Mouse (Mus musculus) limb, embryonic 11.5 days (tissue): ENCODE data around the gene Gpc6. TPM values are rescaled to one million over a fixed set of nuclear protein-coding genes. Genes with fewer than 3 reads are reported as not detected.

Source experiments
- ATAC-seq: fragments of 200-750 bp; cut with Nextera tagmentation; 2 replicates; pipeline ENCODE4 v1.8.0; 2017; ENCODE audit warnings: low read depth; ENCODE audit not compliant: insufficient number of reproducible peaks, low FRiP score, low TSS enrichment
- DNase-seq: peaks from one replicate; pipeline ENCODE4 v3.0.0-alpha.2; 2015; ENCODE audit warnings: low spot score
- H3K27ac ChIP-seq: fragments of 300-500 bp; sonication (generic); replicated peaks from 2 replicates; pipeline ENCODE4 v1.5.1; 2014; ENCODE audit warnings: low read depth, mild to moderate bottlenecking, low read length
- H3K27me3 ChIP-seq: fragments of 300-500 bp; sonication (generic); 2 replicates; pipeline ENCODE4 v1.6.1; 2014; ENCODE audit warnings: mild to moderate bottlenecking, low read length, mixed read lengths; ENCODE audit not compliant: control insufficient read depth, insufficient read depth
- H3K36me3 ChIP-seq: fragments of 300-500 bp; sonication (generic); 2 replicates; pipeline ENCODE4 v1.6.1; 2014; ENCODE audit warnings: mild to moderate bottlenecking, low read length, moderate library complexity, mixed read lengths; ENCODE audit not compliant: control insufficient read depth, insufficient read depth
- H3K4me1 ChIP-seq: fragments of 300-500 bp; sonication (generic); 2 replicates; pipeline ENCODE4 v1.6.1; 2014; ENCODE audit warnings: low read length, mixed read lengths; ENCODE audit not compliant: control insufficient read depth, insufficient read depth
- H3K4me2 ChIP-seq: fragments of 300-500 bp; sonication (generic); 2 replicates; pipeline ENCODE4 v1.6.1; 2014; ENCODE audit warnings: low read depth, mild to moderate bottlenecking, moderate library complexity; ENCODE audit not compliant: severe bottlenecking
- H3K4me3 ChIP-seq: fragments of 300-500 bp; sonication (generic); 2 replicates; pipeline ENCODE4 v1.5.1; 2014; ENCODE audit warnings: low read depth, low read length
- H3K9ac ChIP-seq: fragments of 300-500 bp; sonication (generic); 2 replicates; pipeline ENCODE4 v1.6.1; 2014; ENCODE audit warnings: mild to moderate bottlenecking, low read length
- H3K9me3 ChIP-seq: fragments of 300-500 bp; sonication (generic); 2 replicates; pipeline ENCODE4 v1.6.1; 2016; ENCODE audit warnings: low read length; ENCODE audit not compliant: control insufficient read depth
- WGBS: fragments of 180-500 bp; shearing (Covaris S2); extraction: QIAGEN DNeasy Blood & Tissue Kit; methylation state at CpG from one replicate; pipeline ENCODE4 v1.1.7; 2014; 5-methylcytosine and 5-hydroxymethylcytosine counted together
- polyA plus RNA-seq: library from polyadenylated mRNA; unstranded; fragments of >200 nt; fragmentation: Nextera tagmentation; extraction: Ambion mirVana; gene quantifications from 2 replicates; pipeline ENCODE4 v1.2.1, GENCODE M21; 2014

The Gpc6 gene
- polyA plus RNA-seq, 1 experiment from 2014 or later: 39.1 TPM

GRCm38 (mm10) chr14:117130334-117130733, 205.2 kb downstream of the Gpc6 start:
- no peaks in the 10 kb centered on the region for H3K9me3 ChIP-seq
- H3K9ac ChIP-seq: no peak overlapping the region
- ATAC-seq (no peak), DNase-seq (no peak)
- H3K27ac ChIP-seq: no peak overlapping the region
- H3K4me1 ChIP-seq: no peaks in the 10 kb centered on the region
- WGBS: 78% methylated on average over 1 of the region's 1 CpGs
- no peak overlapping the region for H3K4me2 ChIP-seq
- no peaks in the 10 kb centered on the region for H3K27me3 ChIP-seq
- H3K4me3 ChIP-seq: no peak overlapping the region
- no peaks in the 10 kb centered on the region for H3K36me3 ChIP-seq

- H3K36me3 ChIP-seq: no peaks in the 10 kb centered on the region
- H3K4me1 ChIP-seq: no peaks in the 10 kb centered on the region
- H3K27me3 ChIP-seq: no peaks in the 10 kb centered on the region
- WGBS: 92% methylated on average over 1 of the region's 1 CpGs
- ATAC-seq (no peak), DNase-seq (no peak)
- H3K4me3 ChIP-seq: no peak overlapping the region
- no peak overlapping the region for H3K27ac ChIP-seq
- H3K4me2 ChIP-seq: no peak overlapping the region
- no peaks in the 10 kb centered on the region for H3K9me3 ChIP-seq
- no peak overlapping the region for H3K9ac ChIP-seq
These were observed 206.2 kb downstream of the Gpc6 start for GRCm38 (mm10) chr14:117131324-117131723.

GRCm38 (mm10) chr14:117141077-117141848, 216.1 kb downstream of the Gpc6 start:
- 76% methylated on average over 6 of the region's 6 CpGs for WGBS
- Histone ChIP-seq H3K27me3 (no peaks in the 10 kb centered on the region), H3K27ac (no peak overlapping the region), H3K4me1 (no peaks in the 10 kb centered on the region), H3K9ac (no peak overlapping the region), H3K4me3 (no peak overlapping the region), H3K4me2 (no peak overlapping the region), H3K36me3 (no peaks in the 10 kb centered on the region), H3K9me3 (no peaks in the 10 kb centered on the region)
- no peak for ATAC-seq
- no peak for DNase-seq

GRCm38 (mm10) chr14:117146089-117146488, 221.0 kb downstream of the Gpc6 start:
- H3K4me1 ChIP-seq: no peaks in the 10 kb centered on the region
- H3K36me3 ChIP-seq: no peaks in the 10 kb centered on the region
- 82% methylated on average over 4 of the region's 4 CpGs for WGBS
- no peak overlapping the region for H3K27ac ChIP-seq
- DNase-seq (no peak), ATAC-seq (no peak)
- no peaks in the 10 kb centered on the region for H3K27me3 ChIP-seq
- H3K9me3 ChIP-seq: no peaks in the 10 kb centered on the region
- no peak overlapping the region for H3K4me3 ChIP-seq
- H3K9ac ChIP-seq: no peak overlapping the region
- no peak overlapping the region for H3K4me2 ChIP-seq

GRCm38 (mm10) chr14:117146665-117147064, 221.6 kb downstream of the Gpc6 start:
- Histone ChIP-seq H3K27ac (no peak overlapping the region), H3K36me3 (no peaks in the 10 kb centered on the region), H3K9ac (no peak overlapping the region), H3K4me1 (no peaks in the 10 kb centered on the region), H3K4me2 (no peak overlapping the region), H3K9me3 (no peaks in the 10 kb centered on the region), H3K27me3 (no peaks in the 10 kb centered on the region), H3K4me3 (no peak overlapping the region)
- no peak for DNase-seq
- no peak for ATAC-seq
- 82% methylated on average over 4 of the region's 4 CpGs for WGBS

- Histone ChIP-seq H3K4me3 (no peak overlapping the region), H3K4me1 (no peaks in the 10 kb centered on the region), H3K4me2 (no peak overlapping the region), H3K9ac (no peak overlapping the region), H3K27ac (no peak overlapping the region), H3K36me3 (no peaks in the 10 kb centered on the region), H3K9me3 (no peaks in the 10 kb centered on the region), H3K27me3 (no peaks in the 10 kb centered on the region)
- DNase-seq (no peak), ATAC-seq (no peak)
- 94% methylated on average over 7 of the region's 7 CpGs for WGBS
These were observed 226.5 kb downstream of the Gpc6 start for GRCm38 (mm10) chr14:117151621-117152020.

GRCm38 (mm10) chr14:117155884-117156465, 230.9 kb downstream of the Gpc6 start:
- Histone ChIP-seq H3K36me3 (no peaks in the 10 kb centered on the region), H3K27me3 (no peaks in the 10 kb centered on the region), H3K4me1 (no peaks in the 10 kb centered on the region), H3K9me3 (no peaks in the 10 kb centered on the region), H3K4me3 (no peak overlapping the region), H3K9ac (no peak overlapping the region), H3K27ac (no peak overlapping the region), H3K4me2 (no peak overlapping the region)
- no peak for DNase-seq
- WGBS: 95% methylated on average over 14 of the region's 14 CpGs
- no peak for ATAC-seq

- no peaks in the 10 kb centered on the region for H3K36me3 ChIP-seq
- H3K9ac ChIP-seq: no peak overlapping the region
- no peaks in the 10 kb centered on the region for H3K9me3 ChIP-seq
- DNase-seq: no peak
- ATAC-seq: no peak
- no peak overlapping the region for H3K4me2 ChIP-seq
- H3K27ac ChIP-seq: no peak overlapping the region
- H3K4me3 ChIP-seq: no peak overlapping the region
- no peaks in the 10 kb centered on the region for H3K4me1 ChIP-seq
- WGBS: 91% methylated on average over 3 of the region's 3 CpGs
- no peaks in the 10 kb centered on the region for H3K27me3 ChIP-seq
These were observed 232.3 kb downstream of the Gpc6 start for GRCm38 (mm10) chr14:117157426-117157825.
